Mouse (Mus musculus) c-Kit-positive CD71-negative TER-119-negative erythroid progenitor cells, embryonic 14.5 days (primary cell): ENCODE measurements around the gene Tbca.
A peak's percentile ranks its signal among the peaks of the same experiment; 100 is the strongest.

Experiments used
- DNase-seq: peaks from one replicate; pipeline ENCODE4 v3.0.0-alpha.2; 2013; ENCODE audit warnings: low read depth

Gene Tbca

DNA sequence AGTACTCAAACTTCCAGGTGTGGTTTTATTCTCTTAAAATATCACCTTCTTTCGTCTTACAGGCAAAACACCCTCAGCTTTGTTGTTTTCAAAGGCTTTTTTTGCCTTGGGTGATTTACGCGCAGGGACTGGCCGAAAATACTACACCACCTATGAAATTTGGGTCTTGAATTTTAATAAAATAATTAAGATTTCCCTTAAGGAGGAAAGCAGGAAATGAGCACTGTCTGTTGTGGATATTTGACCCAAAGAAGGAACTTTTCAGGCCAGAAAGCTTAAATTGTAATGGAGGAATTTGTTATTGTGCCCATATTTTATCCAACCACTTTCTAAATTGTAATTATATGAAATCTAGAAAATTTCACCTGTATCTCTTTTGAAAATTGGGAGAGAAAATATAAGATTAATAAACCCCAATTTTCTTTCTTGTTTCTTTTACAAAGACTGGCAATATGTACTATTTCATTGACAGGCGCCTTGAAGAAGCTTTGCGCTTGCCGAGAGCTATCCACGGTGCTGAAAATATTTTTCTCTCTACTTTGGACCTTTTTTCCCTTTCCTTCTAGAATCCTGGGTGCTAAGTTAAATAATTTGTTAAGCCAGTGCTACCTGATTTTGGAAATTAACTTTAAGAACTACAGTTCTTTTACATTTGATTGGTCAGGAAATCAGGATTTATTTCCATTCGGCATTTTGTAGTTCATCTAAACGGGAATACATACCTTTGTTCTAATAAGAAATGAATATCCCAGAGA, 89.5 kb downstream of the Tbca start:
- DNase-seq = peak; percentile 50

DNA sequence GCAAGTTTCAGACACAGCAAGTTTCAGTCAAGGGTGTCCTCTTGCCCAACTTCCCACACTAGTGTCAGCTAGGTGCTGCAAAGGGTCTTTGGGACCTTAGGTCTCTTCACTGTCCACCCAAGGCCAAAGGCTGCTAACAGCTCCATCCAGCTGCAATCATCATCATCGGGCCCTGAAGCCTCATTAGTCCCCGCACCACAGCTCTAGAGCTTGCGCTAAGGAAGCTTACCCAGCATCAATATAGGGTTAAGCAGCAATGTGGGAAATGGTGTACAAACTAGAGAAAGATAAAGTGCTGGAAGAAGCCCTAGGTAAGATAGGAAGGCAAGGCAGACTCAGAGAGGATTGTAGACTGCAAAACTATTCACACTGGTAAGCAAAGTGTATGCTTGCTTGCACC, 92.5 kb downstream of the Tbca start:
- no peak for DNase-seq

DNA sequence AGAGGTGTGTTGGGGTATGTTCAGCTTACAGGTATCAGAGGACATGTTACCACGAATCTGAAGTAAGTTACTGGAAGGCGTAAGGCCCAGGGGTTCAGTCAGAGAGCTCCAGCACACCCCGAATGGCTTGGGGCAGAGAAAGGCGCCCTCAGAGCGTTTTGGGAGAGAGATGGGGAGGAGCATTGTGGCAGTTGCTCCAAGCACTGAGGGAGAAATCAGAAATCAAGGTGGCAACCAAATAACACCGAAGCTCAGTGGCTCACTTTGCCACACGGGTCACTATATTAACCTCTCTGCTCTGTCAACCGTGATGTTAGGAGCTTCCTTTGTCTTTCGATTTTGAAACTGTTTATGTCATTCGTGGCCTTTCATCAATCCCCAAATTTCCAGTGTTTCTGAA, 93.5 kb downstream of the Tbca start:
- no peak for DNase-seq

DNA sequence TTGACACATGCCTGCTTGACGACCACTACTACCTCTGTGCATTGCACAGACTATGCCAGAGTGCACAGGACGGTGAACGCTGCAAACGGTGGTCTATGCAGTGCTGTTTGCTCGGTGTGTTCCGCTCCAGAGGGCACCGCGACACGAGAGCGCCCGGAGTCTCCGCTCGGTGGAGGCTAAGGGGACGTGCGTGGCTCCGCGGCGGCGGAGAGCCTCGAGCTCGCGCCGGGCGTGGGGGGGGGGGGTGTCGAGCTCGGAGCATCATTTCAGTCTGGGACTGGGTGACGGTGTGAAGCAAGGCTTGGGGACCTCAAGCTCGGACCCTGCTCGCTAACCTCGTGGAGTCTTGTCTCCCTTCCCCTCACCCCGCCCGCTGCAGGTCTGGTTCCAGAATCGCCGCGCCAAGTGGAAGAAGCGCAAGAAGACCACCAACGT, 94.0 kb downstream of the Tbca start:
- DNase-seq = no peak

DNA sequence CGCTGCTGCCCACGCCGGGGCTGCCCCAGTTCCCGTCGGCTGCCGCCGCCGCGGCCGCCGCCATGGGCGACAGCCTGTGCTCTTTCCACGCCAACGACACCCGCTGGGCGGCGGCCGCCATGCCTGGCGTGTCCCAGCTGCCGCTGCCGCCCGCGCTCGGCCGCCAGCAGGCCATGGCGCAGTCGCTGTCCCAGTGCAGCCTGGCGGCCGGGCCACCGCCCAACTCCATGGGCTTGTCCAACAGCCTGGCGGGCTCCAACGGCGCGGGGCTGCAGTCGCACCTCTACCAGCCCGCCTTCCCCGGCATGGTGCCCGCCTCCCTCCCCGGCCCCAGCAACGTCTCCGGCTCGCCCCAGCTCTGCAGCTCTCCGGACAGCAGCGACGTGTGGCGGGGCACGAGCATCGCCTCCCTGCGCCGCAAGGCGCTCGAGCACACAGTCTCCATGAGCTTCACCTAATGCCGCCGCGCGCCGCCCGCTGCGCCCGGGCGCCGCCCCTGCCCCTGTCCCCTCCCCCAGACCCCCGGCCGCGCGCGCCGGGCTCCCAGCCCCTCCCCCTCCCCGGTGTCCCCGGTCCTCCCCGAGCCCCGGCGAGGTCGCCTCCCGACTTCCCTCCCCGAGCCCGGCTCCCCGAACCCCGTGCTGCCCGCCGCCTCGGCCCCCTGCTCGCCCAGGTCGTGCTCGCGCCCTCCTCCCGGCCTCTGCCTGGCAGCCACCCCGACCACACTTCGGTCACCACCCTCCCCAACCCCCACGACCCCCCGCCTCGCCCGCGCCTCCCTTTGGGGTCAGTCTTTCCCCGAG, 94.7 kb downstream of the Tbca start:
- DNase-seq = no peak

DNA sequence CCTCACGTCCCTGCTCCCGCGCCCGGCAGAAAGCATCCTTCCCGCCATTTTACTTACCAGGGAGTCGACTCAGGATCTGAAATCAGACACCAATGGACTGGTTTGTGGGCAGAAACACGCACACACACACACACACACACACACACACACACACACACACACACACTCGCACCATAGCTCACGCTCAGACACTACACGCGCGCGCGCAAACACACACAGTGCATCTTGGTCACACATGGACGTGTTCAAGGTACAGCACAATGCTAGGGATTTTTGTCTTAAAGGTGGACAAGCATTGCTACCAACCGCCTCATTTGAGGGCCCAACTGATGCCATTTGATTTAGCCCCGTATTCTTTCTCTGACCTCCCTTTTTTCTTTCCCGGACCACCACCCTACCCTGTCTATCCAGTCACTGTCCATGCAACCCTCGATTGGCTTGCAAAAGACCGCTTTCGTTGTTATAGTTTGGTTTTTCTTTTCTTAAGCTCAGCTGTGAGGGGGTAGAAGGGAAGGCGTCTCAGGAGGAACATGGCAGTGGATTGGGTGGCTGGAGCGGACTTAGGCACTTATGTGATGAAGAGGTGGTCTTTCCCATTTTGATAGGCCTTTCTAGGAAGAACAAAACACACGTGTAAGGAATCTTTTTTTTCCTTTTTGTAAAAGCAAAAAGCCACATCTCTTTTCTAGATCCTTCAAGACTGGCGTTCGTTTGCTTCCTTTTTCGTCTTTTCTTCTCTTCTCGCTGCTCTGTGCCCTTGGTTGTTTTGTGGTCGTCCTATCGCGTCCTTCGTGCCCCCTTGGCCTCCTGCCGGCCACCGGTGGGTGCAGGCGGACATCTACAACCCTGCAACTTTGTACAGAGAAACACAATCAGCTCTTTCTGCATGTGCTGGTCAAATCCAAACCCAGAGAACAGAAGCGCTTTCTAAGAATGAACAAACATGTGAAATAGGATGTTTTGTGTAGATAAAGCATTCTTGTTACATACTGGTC, 95.6 kb downstream of the Tbca start:
- DNase-seq = no peak

DNA sequence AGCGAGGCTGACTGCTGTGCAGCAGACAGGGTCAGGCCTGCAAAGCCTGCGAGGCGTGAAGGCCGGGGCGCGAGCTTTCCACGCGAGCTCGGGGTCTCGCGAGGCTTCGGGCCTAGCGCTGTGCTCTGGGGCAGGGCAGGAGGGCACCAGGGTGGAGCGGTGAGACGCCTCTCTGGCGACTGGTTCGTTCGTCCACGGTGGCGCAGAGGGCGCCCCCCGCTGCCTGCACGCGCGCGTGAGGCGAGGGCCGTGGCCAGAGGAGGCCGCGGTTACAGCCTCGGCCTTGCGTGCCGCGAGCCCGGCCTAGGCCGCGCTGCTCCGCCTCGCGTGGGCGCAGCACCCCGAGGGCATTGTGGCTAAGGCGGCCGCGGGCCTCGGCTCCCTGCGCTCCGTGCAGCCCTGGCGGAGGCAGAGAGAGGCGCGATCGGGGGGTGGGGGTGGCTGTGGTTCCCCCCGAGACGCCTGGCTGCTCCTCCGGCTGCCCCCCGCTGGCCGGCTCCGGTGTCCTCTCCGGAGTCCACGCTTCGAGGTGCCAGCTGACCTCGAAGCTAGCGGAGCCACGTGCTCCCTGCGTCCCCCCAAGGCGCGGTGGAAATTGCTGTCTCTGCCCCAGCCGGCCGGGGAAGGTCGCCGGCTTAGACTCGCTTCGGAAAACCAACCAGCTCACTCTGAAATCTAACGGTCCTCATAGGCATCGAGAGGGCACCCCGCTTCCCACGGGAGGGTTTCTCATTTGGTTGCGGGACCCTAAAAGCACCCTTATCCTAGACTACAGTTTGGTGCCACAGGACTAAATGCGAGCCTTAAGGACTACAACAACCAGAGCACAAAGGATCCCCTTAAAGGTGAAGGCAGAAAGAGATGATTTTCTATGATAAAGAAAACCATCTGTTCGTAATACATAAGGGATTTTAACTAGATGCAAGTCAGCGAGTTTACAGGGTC, 96.9 kb downstream of the Tbca start:
- DNase-seq = no peak
